Mouse (Mus musculus) myocyte (in vitro differentiated cells): Measurements from ENCODE around the gene Ntng1. TPM values are rescaled to one million over a fixed set of nuclear protein-coding genes. Genes with fewer than 3 reads are reported as not detected.

Source experiments
- H3K27me3 ChIP-seq: one replicate; pipeline ENCODE4 v1.6.1; 2011; ENCODE audit not compliant: control insufficient read depth, insufficient read depth, insufficient read length
- H3K36me3 ChIP-seq: one replicate; pipeline ENCODE4 v1.6.1; 2011; ENCODE audit not compliant: control insufficient read depth, insufficient read depth
- H3K4me2 ChIP-seq: one replicate; pipeline ENCODE4 v1.6.1; 2011; ENCODE audit warnings: low read depth, control low read depth
- H3K4me3 ChIP-seq: one replicate; pipeline ENCODE4 v1.5.1; 2011; ENCODE audit warnings: mild to moderate bottlenecking, control low read depth, moderate library complexity
- H3K79me2 ChIP-seq: one replicate; pipeline ENCODE4 v1.6.1; 2011; ENCODE audit not compliant: control insufficient read depth, insufficient read depth
- H3ac ChIP-seq: one replicate; pipeline ENCODE4 v1.6.1; 2011; ENCODE audit not compliant: control insufficient read depth, insufficient read length
- CEBPB ChIP-seq: IDR thresholded peaks from 2 replicates; pipeline ENCODE4 v1.6.1; 2011; ENCODE audit warnings: mild to moderate bottlenecking, moderate library complexity; ENCODE audit not compliant: poor library complexity, insufficient read depth, severe bottlenecking
- E2F4 ChIP-seq: IDR thresholded peaks from one replicate; pipeline ENCODE4 v1.6.1; 2011; ENCODE audit warnings: mild to moderate bottlenecking, control low read depth, moderate library complexity; ENCODE audit not compliant: insufficient read depth
- MAX ChIP-seq: IDR thresholded peaks from one replicate; pipeline ENCODE4 v1.6.1; 2011; ENCODE audit warnings: low read depth, mild to moderate bottlenecking, control low read depth
- MYOD1 ChIP-seq, 3 experiments: IDR thresholded peaks; one replicate each; pipeline ENCODE4 v1.6.1; 2011; ENCODE audit warnings: control low read depth in 2 of 3, low read depth in 2 of 3, mild to moderate bottlenecking in 2 of 3, moderate library complexity in 1 of 3; ENCODE audit not compliant: insufficient read length in 2 of 3, control insufficient read depth in 1 of 3
- MYOG ChIP-seq, 3 experiments: IDR thresholded peaks; one replicate each; pipeline ENCODE4 v1.6.1; 2011; ENCODE audit warnings: control low read depth in 2 of 3, low read depth in 2 of 3, mild to moderate bottlenecking in 2 of 3; ENCODE audit not compliant: insufficient read length in 2 of 3, control insufficient read depth in 1 of 3, insufficient read depth in 1 of 3
- POLR2A ChIP-seq: IDR thresholded peaks from one replicate; pipeline ENCODE4 v1.6.1; 2011; ENCODE audit warnings: low read depth, mild to moderate bottlenecking, control low read depth, moderate library complexity; ENCODE audit not compliant: insufficient read length
- POLR2AphosphoS2 ChIP-seq: IDR thresholded peaks from one replicate; pipeline ENCODE4 v1.6.1; 2011; ENCODE audit warnings: low read depth, control low read depth; ENCODE audit not compliant: insufficient read length
- REST ChIP-seq: IDR thresholded peaks from one replicate; pipeline ENCODE4 v1.6.1; 2011; ENCODE audit warnings: mild to moderate bottlenecking, control low read depth, moderate library complexity; ENCODE audit not compliant: insufficient read depth, insufficient read length
- SRF ChIP-seq: IDR thresholded peaks from one replicate; pipeline ENCODE4 v1.6.1; 2011; ENCODE audit warnings: low read depth; ENCODE audit not compliant: control insufficient read depth, insufficient read length
- TCF12 ChIP-seq: IDR thresholded peaks from one replicate; pipeline ENCODE4 v1.6.1; 2011; ENCODE audit warnings: mild to moderate bottlenecking, control low read depth; ENCODE audit not compliant: poor library complexity, insufficient read depth, severe bottlenecking
- TCF3 ChIP-seq: IDR thresholded peaks from one replicate; pipeline ENCODE4 v1.6.1; 2011; ENCODE audit warnings: low read depth, control low read depth; ENCODE audit not compliant: insufficient read length
- USF1 ChIP-seq: IDR thresholded peaks from one replicate; pipeline ENCODE4 v1.6.1; 2011; ENCODE audit warnings: low read depth, mild to moderate bottlenecking, control low read depth, moderate library complexity
- polyA plus RNA-seq: library from polyadenylated mRNA; unstranded; fragments of >200 nt; fragmentation: generic; extraction: Trizol; gene quantifications from one replicate; pipeline ENCODE4 v1.2.1, GENCODE M21; 2012; ENCODE audit warnings: missing spikeins

Gene Ntng1
- polyA plus RNA-seq, 1 experiment = 0.01 TPM

GRCm38 (mm10) chr3:110000349-110000748, 143.5 kb downstream of the Ntng1 start:
- Histone ChIP-seq H3ac (no peak overlapping the region), H3K4me2 (no peak overlapping the region), H3K36me3 (no peaks in the 10 kb centered on the region), H3K4me3 (no peak overlapping the region), H3K27me3 (no peaks in the 10 kb centered on the region), H3K79me2 (no peaks in the 10 kb centered on the region)
- TF ChIP-seq E2F4 (no peak), USF1 (no peak), TCF12 (no peak)

GRCm38 (mm10) chr3:109995663-109996024, 148.2 kb downstream of the Ntng1 start:
- Histone ChIP-seq H3K79me2 (no peaks in the 10 kb centered on the region), H3K36me3 (no peaks in the 10 kb centered on the region), H3K4me2 (no peak overlapping the region), H3ac (no peak overlapping the region), H3K4me3 (no peak overlapping the region), H3K27me3 (no peaks in the 10 kb centered on the region)
- TF ChIP-seq POLR2A (no peak), CEBPB (no peak), TCF3 (no peak), E2F4 (no peak), MYOG (IDR thresholded peaks at IDR 0.05; ENCODE audit: control insufficient read depth in 1 of 3, insufficient read depth in 1 of 3, insufficient read length in 2 of 3, low read depth in 2 of 3) (no peak), MYOD1 (IDR thresholded peaks at IDR 0.05; ENCODE audit: control insufficient read depth in 1 of 3, insufficient read length in 2 of 3, low read depth in 2 of 3) (no peak), MAX (no peak), POLR2AphosphoS2 (no peak), SRF (no peak), REST (no peak), TCF12 (no peak), USF1 (no peak)

GRCm38 (mm10) chr3:109994978-109995662, 148.7 kb downstream of the Ntng1 start:
- Histone ChIP-seq H3K27me3 (no peaks in the 10 kb centered on the region), H3K36me3 (no peaks in the 10 kb centered on the region), H3K4me3 (no peak overlapping the region), H3ac (no peak overlapping the region), H3K79me2 (no peaks in the 10 kb centered on the region), H3K4me2 (no peak overlapping the region)
- no peak for TF ChIP-seq MYOG (IDR thresholded peaks at IDR 0.05; ENCODE audit: control insufficient read depth in 1 of 3, insufficient read depth in 1 of 3, insufficient read length in 2 of 3, low read depth in 2 of 3)
- TF ChIP-seq REST = no peak
- TF ChIP-seq TCF3 = no peak
- TF ChIP-seq TCF12 = no peak
- no peak for TF ChIP-seq USF1
- TF ChIP-seq MAX = no peak
- TF ChIP-seq MYOD1 (IDR thresholded peaks at IDR 0.05; ENCODE audit: control insufficient read depth in 1 of 3, insufficient read length in 2 of 3, low read depth in 2 of 3) = no peak

- Histone ChIP-seq H3K27me3 (no peaks in the 10 kb centered on the region), H3K79me2 (no peaks in the 10 kb centered on the region), H3ac (no peak overlapping the region), H3K4me3 (no peak overlapping the region), H3K36me3 (no peaks in the 10 kb centered on the region), H3K4me2 (no peak overlapping the region)
- no peak for TF ChIP-seq POLR2A
- no peak for TF ChIP-seq CEBPB
- TF ChIP-seq TCF12 = no peak
- no peak for TF ChIP-seq MAX
- no peak for TF ChIP-seq MYOD1 (IDR thresholded peaks at IDR 0.05; ENCODE audit: control insufficient read depth in 1 of 3, insufficient read length in 2 of 3, low read depth in 2 of 3)
- TF ChIP-seq TCF3 = no peak
Measured at GRCm38 (mm10) chr3:109984086-109984485, 159.7 kb downstream of the Ntng1 start.

GRCm38 (mm10) chr3:109977614-109978013, 166.2 kb downstream of the Ntng1 start:
- Histone ChIP-seq H3K79me2 (no peaks in the 10 kb centered on the region), H3ac (no peak overlapping the region), H3K4me3 (no peak overlapping the region), H3K27me3 (no peaks in the 10 kb centered on the region), H3K4me2 (no peak overlapping the region), H3K36me3 (no peaks in the 10 kb centered on the region)
- TF ChIP-seq POLR2AphosphoS2 (no peak), TCF12 (no peak)

- no peak overlapping the region for H3K4me3 ChIP-seq
- H3K4me2 ChIP-seq = no peak overlapping the region
Measured at GRCm38 (mm10) chr3:109975106-109975505, 168.7 kb downstream of the Ntng1 start.

More at GRCm38 (mm10) chr3:109975106-109975505, 168.7 kb downstream of the Ntng1 start:
- H3ac ChIP-seq = no peak overlapping the region
- H3K79me2 ChIP-seq = no peaks in the 10 kb centered on the region
- H3K27me3 ChIP-seq = no peaks in the 10 kb centered on the region
- H3K36me3 ChIP-seq = no peaks in the 10 kb centered on the region
- TF ChIP-seq MAX = no peak
